Mouse (Mus musculus): Measurements from ENCODE around the gene Zfp563.

Gene Zfp563

GRCm38 (mm10) chr17:33089220-33089949, at the start of gene Zfp563:
Gene Zfp563, plus strand, starts transcription at chr17:33089310.
- in situ Hi-C loops (cut with MboI): no loop called here

- in situ Hi-C loops (cut with MboI): no loop called here
Observed at GRCm38 (mm10) chr17:33058791-33059190, 30.3 kb upstream of the Zfp563 start.

DNA sequence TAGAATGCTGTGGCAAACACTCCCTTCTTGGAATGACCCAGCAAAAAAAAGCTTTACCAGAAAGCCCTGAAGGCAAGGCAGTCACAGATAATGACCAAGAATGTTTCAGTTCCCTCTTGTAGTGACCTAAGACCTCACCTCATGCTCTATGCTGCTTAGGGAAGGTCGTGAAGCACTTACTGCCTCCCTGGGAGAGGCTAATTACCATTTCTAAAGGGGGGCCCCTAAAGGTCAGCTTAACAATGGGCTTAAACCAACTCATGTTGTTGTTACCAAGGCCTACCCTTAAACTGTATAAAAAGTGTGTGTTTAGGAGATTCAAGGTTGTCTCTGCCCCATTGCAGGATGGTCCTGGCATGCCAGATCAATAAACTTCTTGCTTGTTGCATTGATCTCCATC, 26.1 kb upstream of the Zfp563 start:
- in situ Hi-C loops (cut with MboI): no loop called here

GRCm38 (mm10) chr17:33067958-33068357, 21.2 kb upstream of the Zfp563 start, which contains the start of gene 4921501E09Rik:
Gene 4921501E09Rik, minus strand, starts transcription at chr17:33068058.
- in situ Hi-C loops (cut with MboI): no loop called here

GRCm38 (mm10) chr17:33091630-33092029, 2.5 kb downstream of the Zfp563 start:
- in situ Hi-C loops (cut with MboI): no loop called here

GRCm38 (mm10) chr17:33092391-33093193, 3.5 kb downstream of the Zfp563 start:
- in situ Hi-C loops (cut with MboI): no loop called here

- in situ Hi-C loops (cut with MboI): no loop called here
Observed at GRCm38 (mm10) chr17:33097396-33097795, 8.3 kb downstream of the Zfp563 start.

GRCm38 (mm10) chr17:33124546-33124945, 35.4 kb downstream of the Zfp563 start:
- in situ Hi-C loops (cut with MboI): no loop called here

DNA sequence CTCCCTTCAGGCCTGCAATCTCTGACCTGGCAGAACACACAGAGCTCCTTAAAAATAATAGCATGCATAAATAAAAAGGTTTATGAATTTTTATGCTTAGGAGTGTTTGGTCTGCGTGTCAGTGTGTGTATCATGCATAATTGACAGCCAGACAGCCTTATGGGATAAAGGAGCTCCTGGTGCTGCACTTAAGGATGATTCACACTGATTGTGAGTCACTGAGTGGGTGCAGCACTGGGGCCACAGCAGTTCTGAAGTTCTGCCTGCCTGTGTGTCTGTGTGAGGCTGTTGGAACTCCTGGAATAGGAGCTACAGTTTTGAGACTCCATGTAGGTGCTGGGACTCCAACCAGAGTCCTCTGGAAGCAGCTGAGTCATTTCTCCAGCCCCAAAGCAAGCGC, 37.1 kb downstream of the Zfp563 start:
- in situ Hi-C loops (cut with MboI): no loop called here

GRCm38 (mm10) chr17:33139261-33139820, 50.2 kb downstream of the Zfp563 start, which contains the start of gene Morc2b:
Gene Morc2b, minus strand, starts transcription at chr17:33139683.
- in situ Hi-C loops (cut with MboI): no loop called here

Data from mature B cell (primary cell).